Mouse (Mus musculus): Measurements from ENCODE around the gene Olfr1434.
"Not testable (repeated sequence)": the region's sequence is repeated elsewhere in the genome, so short reads cannot be mapped to it uniquely, and the experiment has no call there.

Gene Olfr1434

DNA sequence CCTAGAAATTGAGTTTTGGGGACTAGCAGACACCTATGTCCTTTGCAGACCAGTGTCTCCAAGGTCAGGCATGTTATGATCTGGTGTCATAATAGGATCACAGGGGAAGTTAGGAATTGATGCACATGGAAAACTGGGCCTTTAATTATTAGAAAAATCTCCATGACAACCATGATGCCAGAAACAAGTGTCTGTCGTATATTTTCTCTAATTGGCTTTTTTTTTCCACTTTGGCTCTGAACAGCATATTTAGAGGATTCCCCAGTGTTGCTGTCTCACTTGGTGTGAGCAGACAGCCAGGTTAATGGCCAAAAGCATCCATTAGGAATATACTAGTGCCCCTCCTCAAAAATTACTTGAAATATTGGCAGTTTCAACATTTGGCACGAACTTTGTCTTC is at the start of gene Olfr1434:
Gene Olfr1434 (plus strand): TSS at position 301 of the 400 bp plus-strand sequence.
- no peak for DNase-seq (ENCODE audit: low read depth, low spot score)

DNA sequence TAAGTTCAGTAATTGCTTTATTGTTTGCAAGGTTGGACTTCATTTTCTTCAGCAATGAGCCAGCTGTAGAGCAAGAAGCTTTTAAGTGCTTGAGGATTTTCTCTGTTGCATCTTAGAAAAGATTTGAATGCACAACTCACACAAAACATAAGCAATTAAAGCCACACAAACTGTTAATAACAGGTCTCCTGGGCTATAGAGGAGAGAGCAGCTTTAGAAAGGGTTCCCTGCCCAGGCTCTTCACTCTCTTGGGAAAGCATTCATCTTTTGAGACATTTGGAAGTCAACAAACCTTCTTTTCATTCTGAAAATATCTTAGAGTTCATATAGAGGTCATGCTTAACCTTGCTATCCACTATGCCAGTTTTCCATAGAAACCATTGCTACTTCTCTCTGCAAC is 47.2 kb upstream of the Olfr1434 start, which contains the start of gene Olfr1432:
Gene Olfr1432 (minus strand): TSS at position 101 of the 400 bp plus-strand sequence.
- DNase-seq (ENCODE audit: low read depth, low spot score): not testable (repeated sequence)

DNA sequence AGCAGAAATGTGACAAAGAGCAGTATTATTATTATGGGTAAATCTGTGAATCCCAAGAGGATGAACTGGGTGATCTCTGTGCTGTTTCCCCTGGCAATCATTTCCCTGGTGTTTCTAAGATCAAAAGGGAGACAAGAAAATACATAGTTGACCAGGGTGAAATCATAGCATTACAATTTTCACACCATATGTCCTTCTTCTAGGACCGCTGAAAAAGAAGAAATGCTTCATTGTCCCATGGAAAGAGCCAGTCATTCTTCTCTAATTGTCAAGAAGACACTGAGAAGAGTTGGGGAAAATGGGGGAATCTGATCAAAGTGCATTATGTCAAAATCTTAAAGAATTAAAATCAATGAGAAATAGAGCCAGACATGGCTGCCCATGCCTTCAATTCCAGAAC is 38.1 kb upstream of the Olfr1434 start, which contains the start of gene Olfr262:
Gene Olfr262 (minus strand): TSS at position 101 of the 400 bp plus-strand sequence.
- no peak for DNase-seq (ENCODE audit: low read depth, low spot score)

DNA sequence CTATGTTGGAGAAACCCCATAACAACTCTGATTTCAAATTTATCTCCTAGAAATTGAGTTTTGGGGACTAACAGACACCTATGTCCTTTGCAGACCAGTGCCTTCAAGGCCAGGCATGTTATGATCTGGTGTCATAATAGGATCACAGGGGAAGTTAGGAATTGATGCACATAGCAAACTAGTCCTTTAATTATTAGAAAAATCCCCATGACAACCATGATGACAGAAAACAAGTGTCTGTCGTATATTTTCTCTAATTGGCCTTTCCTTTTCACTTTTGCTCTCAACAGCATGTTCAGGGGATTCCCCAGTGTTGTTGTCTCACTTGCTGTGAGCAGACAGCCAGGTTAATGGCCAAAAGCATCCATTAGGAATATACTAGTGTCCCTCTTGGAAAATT is 18.9 kb upstream of the Olfr1434 start, which contains the start of gene Olfr235:
Gene Olfr235 (plus strand): TSS at position 301 of the 400 bp plus-strand sequence.
- DNase-seq (ENCODE audit: low read depth, low spot score): no peak

DNA sequence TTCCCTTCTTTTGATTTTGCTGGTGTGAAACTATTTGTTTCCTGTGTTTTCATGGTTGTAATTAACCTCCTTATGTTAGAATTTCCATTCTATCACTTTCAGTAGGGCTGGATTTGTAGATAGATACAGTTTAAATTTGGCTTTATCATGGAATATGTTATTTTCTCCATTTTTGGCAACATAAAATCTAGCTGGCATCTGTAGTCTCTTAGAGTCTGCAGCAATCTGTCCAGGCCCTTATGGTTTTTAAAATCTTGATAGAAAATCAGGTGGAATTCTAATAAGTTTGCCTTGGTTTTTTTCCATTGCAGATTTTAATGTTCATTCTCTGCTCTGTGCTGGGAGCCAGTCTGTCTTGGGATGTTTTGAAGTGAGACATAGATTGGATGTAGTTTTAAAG is 13.3 kb downstream of the Olfr1434 start:
- no peak for DNase-seq (ENCODE audit: low read depth, low spot score)

DNA sequence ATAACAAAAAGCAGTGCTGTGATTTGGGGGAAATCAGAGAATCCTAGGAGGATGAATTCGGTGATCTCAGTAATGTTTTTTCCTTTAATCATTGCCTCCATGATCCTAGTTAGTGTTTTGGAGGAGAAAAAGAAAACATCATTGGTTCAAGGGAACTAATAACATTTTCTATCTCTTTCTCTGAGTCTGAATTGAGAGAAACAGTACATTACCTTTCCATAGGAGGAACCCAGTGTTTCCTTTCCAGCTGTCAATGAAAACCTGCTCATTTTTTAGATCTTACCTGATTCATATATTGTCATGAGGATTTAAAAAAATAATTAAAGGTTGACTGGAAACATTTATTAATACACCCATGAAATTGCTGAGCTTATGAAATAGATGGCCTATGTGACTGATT is 19.4 kb downstream of the Olfr1434 start, which contains the start of gene Olfr1436:
Gene Olfr1436 (minus strand): TSS at position 101 of the 400 bp plus-strand sequence.
- DNase-seq (ENCODE audit: low read depth, low spot score): not testable (repeated sequence)

DNA sequence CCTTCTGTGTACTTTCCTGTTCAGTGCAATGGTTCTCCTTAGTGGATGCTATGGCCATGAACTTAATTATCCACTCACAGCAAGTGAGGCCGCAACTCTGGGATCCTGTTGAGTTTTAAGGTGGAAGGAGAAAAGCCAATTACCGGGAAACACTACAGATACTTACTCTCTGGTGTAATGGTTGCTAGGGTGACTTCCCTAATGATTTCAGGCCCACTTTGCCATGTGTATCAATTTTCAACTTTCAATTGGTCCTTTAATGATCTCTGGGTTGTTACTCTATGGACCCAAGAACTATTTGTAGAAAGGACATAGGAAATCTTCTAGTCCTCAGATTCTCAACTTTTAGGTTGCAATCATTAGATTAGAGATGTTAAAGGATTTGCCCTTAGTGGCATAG is 45.3 kb downstream of the Olfr1434 start, which contains the start of gene Olfr1437:
Gene Olfr1437 (minus strand): TSS at position 101 of the 400 bp plus-strand sequence.
- no peak for DNase-seq (ENCODE audit: low read depth, low spot score)

All from CD4-positive, CD25-positive, alpha-beta regulatory T cell, adult 2 months (primary cell).